In the genomic region with DNA sequence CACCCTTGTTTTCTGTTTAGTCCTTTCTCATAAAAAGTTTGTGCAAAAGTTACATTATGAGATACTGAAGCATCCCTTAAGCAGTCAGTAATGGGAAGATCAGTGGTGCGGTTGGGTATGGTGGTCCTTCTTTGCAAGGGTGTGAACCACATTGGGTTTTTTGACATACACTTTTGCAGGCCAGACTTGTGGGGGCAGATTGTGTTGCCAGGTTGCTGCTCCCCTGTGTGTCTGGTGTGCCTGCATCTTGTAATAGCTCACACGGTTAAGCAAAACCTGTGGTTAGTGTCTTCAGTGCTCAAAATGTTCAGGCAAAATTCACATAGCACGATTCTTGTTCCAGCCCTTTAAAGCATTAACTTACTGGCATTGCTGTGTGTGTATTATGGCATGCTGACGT, we compare ENCODE assay signal across 16 mouse cellular contexts. TPM values are rescaled to one million over a fixed set of nuclear protein-coding genes. Genes with fewer than 3 reads are reported as not detected.
"Had no signal": no experiment of that assay in that cellular context is flagged by ENCODE, and none has a peak within 500 bp of the region (broad histone marks: within the 10 kb centered on the region; RNA-seq: fewer than 3 reads in every experiment).

No protein-coding gene starts in this region.

- H3K4me2 ChIP-seq: liver, embryonic 11.5 days; liver, embryonic 15.5 days; midbrain, embryonic 12.5 days; stomach, embryonic 15.5 days had no signal

- DNase-seq: kidney, postnatal 10 days; kidney, postnatal 4 days; lung, adult 2 months; right cerebral cortex, adult 18-20 months; right cerebral cortex, postnatal 25 days; thymus, postnatal 4 days had no signal

- H3K36me3 ChIP-seq: liver, embryonic 15.5 days; stomach, embryonic 15.5 days had no signal

- H3K27me3 ChIP-seq: liver, embryonic 15.5 days; midbrain, embryonic 12.5 days; stomach, embryonic 15.5 days had no signal

- H3K4me3 ChIP-seq: layer of hippocampus, adult 2 months; left cerebral cortex, adult 2 months; liver, embryonic 15.5 days; midbrain, embryonic 12.5 days; stomach, embryonic 15.5 days had no signal

- ATAC-seq: midbrain, embryonic 16.5 days had no signal

- H3K9ac ChIP-seq: liver, embryonic 15.5 days; midbrain, embryonic 12.5 days; stomach, embryonic 15.5 days had no signal

- H3K27ac ChIP-seq: layer of hippocampus, adult 2 months; left cerebral cortex, adult 2 months; liver, embryonic 15.5 days; macrophage; midbrain, embryonic 12.5 days; stomach, embryonic 15.5 days had no signal

- H3K4me1 ChIP-seq: midbrain, embryonic 12.5 days; stomach, embryonic 15.5 days had no signal

- H3K9me3 ChIP-seq: liver, embryonic 15.5 days; midbrain, embryonic 12.5 days; stomach, embryonic 15.5 days had no signal

RNA-seq across cellular contexts. Expression of a gene that starts 20.3 kb away (rescaled TPM):
- total RNA-seq: layer of hippocampus, adult 2 months; layer of hippocampus, postnatal 14 days; left cerebral cortex, adult 2 months; left cerebral cortex, postnatal 14 days had no signal
- polyA plus RNA-seq: liver, embryonic 11.5 days had no signal
